Mouse (Mus musculus): ENCODE measurements around the gene Gap43. TPM values are rescaled to one million over a fixed set of nuclear protein-coding genes. Genes with fewer than 3 reads are reported as not detected.

Gene Gap43
- polyA plus RNA-seq, 1 experiment from 2014 or later: 41.4 TPM

DNA sequence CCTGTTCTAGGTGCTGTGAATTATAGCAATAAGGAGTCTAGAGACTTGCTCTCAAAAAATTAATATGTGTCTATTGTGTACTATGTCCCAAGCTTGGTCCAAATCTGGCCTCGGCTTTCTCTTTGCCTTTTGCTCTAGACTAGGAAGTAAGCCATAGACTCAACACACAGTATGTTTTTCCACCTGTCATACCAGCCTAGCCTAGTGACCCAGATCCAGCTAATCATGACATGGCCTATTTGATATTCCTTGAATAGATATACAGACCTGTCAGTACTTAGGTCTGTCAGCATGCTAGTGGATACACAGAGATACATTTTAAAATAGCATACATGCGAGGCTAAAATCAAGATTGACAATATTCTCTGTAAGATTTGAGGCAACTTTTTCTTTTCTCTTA lies 46.4 kb downstream of the Gap43 start:
- TF ChIP-seq EP300 (optimal IDR thresholded peaks at IDR 0.05) (no peak), CTCF (IDR thresholded peaks at IDR 0.05; ENCODE audit: low read depth) (no peak)
- no peaks in the 10 kb centered on the region for H3K36me3 ChIP-seq (ENCODE audit: control insufficient read depth, insufficient read depth, low read length)
- H3K4me3 ChIP-seq (ENCODE audit: low read depth, low read length): no peak overlapping the region
- ATAC-seq (ENCODE audit: low FRiP score, low TSS enrichment): no peak
- no peak overlapping the region for H3K9ac ChIP-seq (ENCODE audit: low read length)
- no peaks in the 10 kb centered on the region for H3K9me3 ChIP-seq (ENCODE audit: control insufficient read depth, low read length)
- no peak overlapping the region for H3K4me2 ChIP-seq (replicated peaks; ENCODE audit: low read depth)
- H3K4me1 ChIP-seq (replicated peaks; ENCODE audit: control insufficient read depth, insufficient read depth): no peaks in the 10 kb centered on the region
- 88% methylated on average over 2 of the region's 2 CpGs for WGBS
- DNase-seq (ENCODE audit: low spot score): no peak
- H3K27ac ChIP-seq (replicated peaks): no peak overlapping the region
- no peaks in the 10 kb centered on the region for H3K27me3 ChIP-seq (ENCODE audit: control insufficient read depth, insufficient read depth, low read length)

DNA sequence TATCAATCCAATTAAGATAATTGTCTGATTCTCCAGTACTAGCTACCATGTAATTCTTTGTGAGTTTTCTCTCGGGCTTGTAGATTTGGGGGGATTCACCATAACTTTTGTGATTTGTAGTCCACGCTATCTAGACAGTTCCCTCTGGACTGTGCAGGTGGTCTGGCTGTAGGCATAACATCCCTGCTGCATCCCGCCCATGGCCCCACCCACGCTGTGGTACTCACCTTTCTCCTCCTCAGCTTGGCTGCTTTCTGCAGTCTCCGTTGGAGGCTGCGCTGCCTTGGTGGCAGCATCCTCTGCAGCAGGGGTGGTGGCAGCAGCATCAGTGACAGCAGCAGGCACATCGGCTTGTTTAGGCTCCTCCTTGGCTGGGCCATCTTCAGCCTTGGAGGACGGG lies 48.9 kb downstream of the Gap43 start:
- H3K4me2 ChIP-seq (replicated peaks; ENCODE audit: low read depth): no peak overlapping the region
- 75% methylated on average over 8 of the region's 8 CpGs for WGBS
- TF ChIP-seq CTCF (IDR thresholded peaks at IDR 0.05; ENCODE audit: low read depth): no peak
- no peak for TF ChIP-seq EP300 (optimal IDR thresholded peaks at IDR 0.05)
- H3K9me3 ChIP-seq (ENCODE audit: control insufficient read depth, low read length): no peaks in the 10 kb centered on the region
- no peaks in the 10 kb centered on the region for H3K36me3 ChIP-seq (ENCODE audit: control insufficient read depth, insufficient read depth, low read length)
- H3K4me1 ChIP-seq (replicated peaks; ENCODE audit: control insufficient read depth, insufficient read depth): no peaks in the 10 kb centered on the region
- ATAC-seq (ENCODE audit: low FRiP score, low TSS enrichment) (no peak), DNase-seq (ENCODE audit: low spot score) (no peak)
- no peaks in the 10 kb centered on the region for H3K27me3 ChIP-seq (ENCODE audit: control insufficient read depth, insufficient read depth, low read length)
- H3K27ac ChIP-seq (replicated peaks): no peak overlapping the region
- H3K9ac ChIP-seq (ENCODE audit: low read length): no peak overlapping the region
- no peak overlapping the region for H3K4me3 ChIP-seq (ENCODE audit: low read depth, low read length)

DNA sequence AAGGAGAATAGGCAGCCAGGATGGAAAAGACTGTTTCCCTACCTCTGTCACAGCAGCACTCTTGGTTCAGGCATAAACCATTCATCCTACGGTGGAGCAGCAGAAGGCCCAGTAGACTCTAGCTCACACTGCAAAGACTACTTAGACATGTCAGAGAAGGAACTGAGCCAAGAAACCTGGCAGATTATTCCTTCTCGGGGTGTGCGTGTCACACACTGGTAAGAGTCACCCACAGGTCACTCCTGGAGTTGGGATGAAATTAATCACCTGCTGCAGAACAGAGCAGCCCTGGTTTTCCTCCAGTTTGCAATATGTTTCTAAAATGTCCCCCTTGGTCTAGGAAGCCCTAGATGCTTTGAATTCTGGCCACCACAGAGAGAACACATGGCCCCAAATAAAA lies 56.4 kb downstream of the Gap43 start:
- no peak overlapping the region for H3K27ac ChIP-seq (replicated peaks)
- WGBS: 47% methylated on average over 3 of the region's 3 CpGs
- no peaks in the 10 kb centered on the region for H3K27me3 ChIP-seq (ENCODE audit: control insufficient read depth, insufficient read depth, low read length)
- no peaks in the 10 kb centered on the region for H3K36me3 ChIP-seq (ENCODE audit: control insufficient read depth, insufficient read depth, low read length)
- TF ChIP-seq CTCF (IDR thresholded peaks at IDR 0.05; ENCODE audit: low read depth) (no peak), EP300 (optimal IDR thresholded peaks at IDR 0.05) (no peak)
- H3K4me1 ChIP-seq (replicated peaks; ENCODE audit: control insufficient read depth, insufficient read depth): no peaks in the 10 kb centered on the region
- no peak for ATAC-seq (ENCODE audit: low FRiP score, low TSS enrichment)
- DNase-seq (ENCODE audit: low spot score): no peak
- no peak overlapping the region for H3K9ac ChIP-seq (ENCODE audit: low read length)
- H3K9me3 ChIP-seq (ENCODE audit: control insufficient read depth, low read length): no peaks in the 10 kb centered on the region
- no peak overlapping the region for H3K4me2 ChIP-seq (replicated peaks; ENCODE audit: low read depth)
- H3K4me3 ChIP-seq (ENCODE audit: low read depth, low read length): no peak overlapping the region

DNA sequence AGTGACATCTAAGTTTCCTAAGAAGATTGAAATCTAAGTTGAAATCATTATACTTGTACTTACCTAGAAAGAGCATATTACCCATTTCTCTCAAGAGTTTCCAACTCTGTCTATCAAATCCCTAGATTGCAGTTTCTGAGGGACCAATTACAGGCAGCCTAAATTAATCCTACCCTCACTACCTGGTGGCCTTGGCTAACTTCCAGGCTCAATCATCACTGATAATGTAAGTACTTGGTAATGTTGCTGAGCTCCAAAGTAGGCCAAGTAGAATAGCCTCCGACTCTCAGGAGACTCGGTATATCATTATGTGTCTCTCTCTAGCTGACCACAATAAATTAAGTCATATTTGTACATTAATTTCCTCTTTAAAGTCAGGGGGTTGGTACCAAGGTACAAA lies 62.7 kb downstream of the Gap43 start:
- Histone ChIP-seq H3K36me3 (ENCODE audit: control insufficient read depth, insufficient read depth, low read length) (no peaks in the 10 kb centered on the region), H3K4me2 (replicated peaks; ENCODE audit: low read depth) (no peak overlapping the region), H3K9ac (ENCODE audit: low read length) (no peak overlapping the region), H3K9me3 (ENCODE audit: control insufficient read depth, low read length) (no peaks in the 10 kb centered on the region), H3K27me3 (ENCODE audit: control insufficient read depth, insufficient read depth, low read length) (no peaks in the 10 kb centered on the region), H3K27ac (replicated peaks) (no peak overlapping the region), H3K4me1 (replicated peaks; ENCODE audit: control insufficient read depth, insufficient read depth) (no peaks in the 10 kb centered on the region), H3K4me3 (ENCODE audit: low read depth, low read length) (no peak overlapping the region)
- DNase-seq (ENCODE audit: low spot score): no peak
- ATAC-seq (ENCODE audit: low FRiP score, low TSS enrichment): no peak
- TF ChIP-seq CTCF (IDR thresholded peaks at IDR 0.05; ENCODE audit: low read depth) (no peak), EP300 (optimal IDR thresholded peaks at IDR 0.05) (no peak)
- 93% methylated on average over 2 of the region's 2 CpGs for WGBS

DNA sequence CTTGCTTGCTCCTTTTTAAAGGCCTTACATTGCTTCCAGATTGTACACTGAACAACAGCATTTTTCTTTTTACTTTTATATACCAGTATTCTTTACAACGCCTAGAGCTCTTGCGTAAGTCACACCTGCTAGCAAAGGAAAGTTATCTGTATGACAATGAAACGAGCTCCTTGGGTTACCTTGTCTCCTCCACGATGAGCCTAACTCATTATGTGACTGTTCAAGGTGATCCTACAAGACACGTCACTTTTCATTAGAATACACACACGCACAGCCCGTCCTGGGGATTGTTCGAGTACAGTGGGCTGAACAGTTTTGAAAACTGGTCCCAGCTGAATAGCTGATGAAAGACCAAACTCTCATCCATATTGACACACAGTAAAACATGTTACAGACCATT lies 63.2 kb downstream of the Gap43 start:
- no peaks in the 10 kb centered on the region for H3K9me3 ChIP-seq (ENCODE audit: control insufficient read depth, low read length)
- no peaks in the 10 kb centered on the region for H3K27me3 ChIP-seq (ENCODE audit: control insufficient read depth, insufficient read depth, low read length)
- H3K4me2 ChIP-seq (replicated peaks; ENCODE audit: low read depth): no peak overlapping the region
- ATAC-seq (ENCODE audit: low FRiP score, low TSS enrichment) (no peak), DNase-seq (ENCODE audit: low spot score) (no peak)
- WGBS: 85% methylated on average over 8 of the region's 8 CpGs
- no peak overlapping the region for H3K27ac ChIP-seq (replicated peaks)
- H3K9ac ChIP-seq (ENCODE audit: low read length): no peak overlapping the region
- H3K4me3 ChIP-seq (ENCODE audit: low read depth, low read length): no peak overlapping the region
- no peak for TF ChIP-seq CTCF (IDR thresholded peaks at IDR 0.05; ENCODE audit: low read depth)
- no peak for TF ChIP-seq EP300 (optimal IDR thresholded peaks at IDR 0.05)
- no peaks in the 10 kb centered on the region for H3K4me1 ChIP-seq (replicated peaks; ENCODE audit: control insufficient read depth, insufficient read depth)
- H3K36me3 ChIP-seq (ENCODE audit: control insufficient read depth, insufficient read depth, low read length): no peaks in the 10 kb centered on the region

DNA sequence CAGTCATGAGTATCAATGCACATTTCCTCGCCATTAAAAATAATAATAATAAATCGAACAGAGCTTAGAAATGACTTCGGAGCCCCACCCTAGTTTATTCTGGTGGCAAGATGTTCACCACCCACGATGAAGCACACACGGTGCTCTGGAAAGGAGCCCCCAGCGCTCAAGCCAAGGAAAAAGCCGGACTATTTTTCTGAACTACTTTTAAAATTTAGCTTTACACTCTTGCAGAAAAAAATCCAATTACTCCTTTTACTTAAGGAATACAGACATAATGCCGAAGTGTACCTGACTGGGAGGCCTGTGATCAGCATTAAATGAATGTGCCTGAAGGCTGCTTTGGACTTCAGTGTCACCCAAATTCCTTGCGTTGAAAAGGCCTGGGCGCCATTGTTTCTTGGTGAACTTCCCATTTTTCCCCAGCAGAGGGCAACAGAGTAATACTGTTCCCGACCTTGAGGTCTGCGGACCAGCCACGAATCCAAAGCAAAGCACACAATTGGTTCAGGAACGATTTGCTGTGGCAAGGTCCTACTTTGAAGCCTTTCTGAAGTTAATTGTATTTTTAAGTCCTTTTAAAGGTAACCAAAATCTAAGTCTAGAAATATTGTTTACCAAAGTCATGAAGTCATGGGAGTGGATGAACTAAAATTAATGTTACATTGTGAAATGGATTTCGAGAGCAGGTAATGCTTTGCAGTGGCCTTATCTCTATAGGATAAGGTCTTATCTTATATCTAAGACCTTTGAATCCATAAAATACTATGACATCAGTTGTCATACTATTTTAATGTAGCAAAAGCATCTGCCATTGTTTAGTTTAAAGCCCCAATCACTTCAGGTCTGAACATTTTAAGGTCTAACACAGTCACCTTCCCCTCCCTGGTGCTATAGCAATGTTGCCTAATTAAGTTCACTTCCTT lies 64.0 kb downstream of the Gap43 start:
- H3K9me3 ChIP-seq (ENCODE audit: control insufficient read depth, low read length): no peaks in the 10 kb centered on the region
- no peak overlapping the region for H3K4me2 ChIP-seq (replicated peaks; ENCODE audit: low read depth)
- H3K36me3 ChIP-seq (ENCODE audit: control insufficient read depth, insufficient read depth, low read length): no peaks in the 10 kb centered on the region
- 33% methylated on average over 15 of the region's 15 CpGs for WGBS
- H3K9ac ChIP-seq (ENCODE audit: low read length): no peak overlapping the region
- no peaks in the 10 kb centered on the region for H3K4me1 ChIP-seq (replicated peaks; ENCODE audit: control insufficient read depth, insufficient read depth)
- peak; percentile 68 for DNase-seq (ENCODE audit: low spot score)
- TF ChIP-seq EP300 (optimal IDR thresholded peaks at IDR 0.05) (no peak), CTCF (IDR thresholded peaks at IDR 0.05; ENCODE audit: low read depth) (peak; percentile 98)
- H3K27ac ChIP-seq (replicated peaks): no peak overlapping the region
- no peaks in the 10 kb centered on the region for H3K27me3 ChIP-seq (ENCODE audit: control insufficient read depth, insufficient read depth, low read length)
- ATAC-seq (ENCODE audit: low FRiP score, low TSS enrichment): 0 out of 2 replicates have a peak, but pooled peaks have one; percentile 32
- no peak overlapping the region for H3K4me3 ChIP-seq (ENCODE audit: low read depth, low read length)

Data from stomach, postnatal 0 days (tissue).